Mouse (Mus musculus) lung, embryonic 16.5 days (tissue): ENCODE results near the gene Gm10668. TPM values are rescaled to one million over a fixed set of nuclear protein-coding genes. Genes with fewer than 3 reads are reported as not detected.
"Not testable (repeated sequence)": the region's sequence is repeated elsewhere in the genome, so short reads cannot be mapped to it uniquely, and the experiment has no call there.

ENCODE experiments used
- ATAC-seq: fragments of 200-750 bp; cut with Nextera tagmentation; 2 replicates; pipeline ENCODE4 v1.8.0; 2017; ENCODE audit warnings: low read depth, mild to moderate bottlenecking, moderate library complexity
- H3K27ac ChIP-seq: fragments of 300-500 bp; sonication (generic); 2 replicates; pipeline ENCODE4 v1.5.1; 2014; ENCODE audit warnings: mild to moderate bottlenecking, control low read depth, low read length
- H3K27me3 ChIP-seq: fragments of 300-500 bp; sonication (generic); 2 replicates; pipeline ENCODE4 v1.6.1; 2014; ENCODE audit warnings: low read depth, low read length, mixed read lengths; ENCODE audit not compliant: control insufficient read depth, insufficient read depth
- H3K36me3 ChIP-seq: fragments of 300-500 bp; sonication (generic); 2 replicates; pipeline ENCODE4 v1.6.1; 2014; ENCODE audit warnings: low read length; ENCODE audit not compliant: control insufficient read depth, insufficient read depth
- H3K4me1 ChIP-seq: fragments of 300-500 bp; sonication (generic); replicated peaks from 2 replicates; pipeline ENCODE4 v1.6.1; 2014; ENCODE audit warnings: low read length, mixed read lengths; ENCODE audit not compliant: control insufficient read depth, insufficient read depth
- H3K4me2 ChIP-seq: fragments of 300-500 bp; sonication (generic); 2 replicates; pipeline ENCODE4 v1.6.1; 2014; ENCODE audit warnings: low read depth, low read length, control low read depth
- H3K4me3 ChIP-seq: fragments of 300-500 bp; sonication (generic); 2 replicates; pipeline ENCODE4 v1.5.1; 2014; ENCODE audit warnings: mild to moderate bottlenecking, low read length, control low read depth
- H3K9ac ChIP-seq: fragments of 300-500 bp; sonication (generic); 2 replicates; pipeline ENCODE4 v1.6.1; 2014; ENCODE audit warnings: low read length, control low read depth
- H3K9me3 ChIP-seq: fragments of 300-500 bp; sonication (generic); 2 replicates; pipeline ENCODE4 v1.6.1; 2016; ENCODE audit warnings: low read length; ENCODE audit not compliant: control insufficient read depth
- WGBS: fragments of 180-500 bp; shearing (Covaris S2); extraction: QIAGEN DNeasy Blood & Tissue Kit; methylation state at CpG from one replicate; pipeline ENCODE4 v1.1.7; 2014; 5-methylcytosine and 5-hydroxymethylcytosine counted together
- polyA plus RNA-seq: library from polyadenylated mRNA; unstranded; fragments of >200 nt; fragmentation: Nextera tagmentation; extraction: Ambion mirVana; gene quantifications from 2 replicates; pipeline ENCODE4 v1.2.1, GENCODE M21; 2015

Gene Gm10668
- polyA plus RNA-seq = not detected in 2 replicates

GRCm38 (mm10) chr7:20730524-20730923 lies at the start of gene Gm10668:
Gene Gm10668 (minus strand): TSS chr7:20730624.
- not testable (repeated sequence) for H3K4me1 ChIP-seq, H3K9me3 ChIP-seq, H3K27me3 ChIP-seq, H3K9ac ChIP-seq, H3K36me3 ChIP-seq, H3K4me2 ChIP-seq, ATAC-seq, H3K4me3 ChIP-seq, H3K27ac ChIP-seq
- no CpG with 5 or more reads among the region's 1 CpGs for WGBS

DNA sequence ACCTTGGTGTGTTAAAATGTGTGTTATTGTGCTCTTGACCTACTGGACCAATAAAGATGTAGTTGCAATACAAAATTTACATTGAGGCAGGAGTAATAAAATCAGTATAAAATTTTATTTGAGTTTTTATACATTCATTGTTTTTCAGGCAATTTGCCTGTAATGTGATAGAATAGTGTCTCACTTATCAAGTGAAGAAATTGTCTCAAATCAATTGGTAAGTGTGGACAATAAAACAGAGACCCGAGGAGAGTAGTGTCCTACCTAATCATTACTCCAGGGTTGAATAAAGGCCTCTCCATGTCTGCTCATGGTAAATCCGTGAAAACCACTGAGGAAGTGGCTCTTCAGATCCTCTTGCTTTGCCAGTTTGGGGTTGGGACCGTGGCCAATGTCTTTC lies 40.5 kb upstream of the Gm10668 start, which contains the start of gene Vmn1r112:
Gene Vmn1r112 (plus strand): TSS at position 301 of the 400 bp plus-strand sequence.
- H3K9me3 ChIP-seq, H3K9ac ChIP-seq, H3K36me3 ChIP-seq, H3K27ac ChIP-seq, H3K4me3 ChIP-seq, H3K4me2 ChIP-seq, ATAC-seq, H3K27me3 ChIP-seq, H3K4me1 ChIP-seq: not testable (repeated sequence)
- no CpG with 5 or more reads among the region's 3 CpGs for WGBS

GRCm38 (mm10) chr7:20703116-20703515 lies 27.3 kb downstream of the Gm10668 start, which contains the start of gene Vmn1r111:
Gene Vmn1r111 (minus strand): TSS chr7:20703216.
- H3K4me2 ChIP-seq, H3K4me3 ChIP-seq, H3K9me3 ChIP-seq, H3K36me3 ChIP-seq, H3K27me3 ChIP-seq, ATAC-seq, H3K9ac ChIP-seq, H3K27ac ChIP-seq, H3K4me1 ChIP-seq: not testable (repeated sequence)
- WGBS = no CpG with 5 or more reads among the region's 2 CpGs

Other genes starting within 250 kb of the Gm10668 start
- gene Vmn1r103, start 220.1 kb downstream of the Gm10668 start, polyA plus RNA-seq = not detected in 2 replicates
- not detected in 2 replicates for gene Vmn1r104, start 196.8 kb downstream of the Gm10668 start, polyA plus RNA-seq
- gene Gm5726, start 184.9 kb downstream of the Gm10668 start, polyA plus RNA-seq = not detected in 2 replicates
- not detected in 2 replicates for gene Gm4141, start 154.4 kb downstream of the Gm10668 start, polyA plus RNA-seq
- not detected in 2 replicates for gene Gm4513, start 131.6 kb downstream of the Gm10668 start, polyA plus RNA-seq
- not detected in 2 replicates for gene Vmn1r107, start 61.7 kb downstream of the Gm10668 start, polyA plus RNA-seq
- gene Vmn1r111, start 27.4 kb downstream of the Gm10668 start, polyA plus RNA-seq = not detected in 2 replicates
- not detected in 2 replicates for gene Vmn1r112, start 40.6 kb upstream of the Gm10668 start, polyA plus RNA-seq
- gene Vmn1r113, start 56.7 kb upstream of the Gm10668 start, polyA plus RNA-seq = not detected in 2 replicates
- not detected in 2 replicates for gene Vmn1r114, start 81.6 kb upstream of the Gm10668 start, polyA plus RNA-seq
- gene Vmn1r115, start 114.4 kb upstream of the Gm10668 start, polyA plus RNA-seq = not detected in 2 replicates
- gene Vmn1r116, start 141.6 kb upstream of the Gm10668 start, polyA plus RNA-seq = not detected in 2 replicates
- gene Vmn1r117, start 153.5 kb upstream of the Gm10668 start, polyA plus RNA-seq = not detected in 2 replicates
- gene Vmn1r118, start 181.7 kb upstream of the Gm10668 start, polyA plus RNA-seq = not detected in 2 replicates